Mouse (Mus musculus) intestine, postnatal 0 days (tissue): Measurements from ENCODE around the gene Hddc2. TPM values are rescaled to one million over a fixed set of nuclear protein-coding genes. Genes with fewer than 3 reads are reported as not detected.

Experiments used
- ATAC-seq: fragments of 200-750 bp; cut with Nextera tagmentation; 2 replicates; pipeline ENCODE4 v1.8.0; 2017; ENCODE audit warnings: mild to moderate bottlenecking, moderate TSS enrichment, moderate library complexity
- H3K27ac ChIP-seq: fragments of 300-500 bp; sonication (generic); 2 replicates; pipeline ENCODE4 v1.5.1; 2014; ENCODE audit warnings: mild to moderate bottlenecking, low read depth, low read length, moderate library complexity
- H3K27me3 ChIP-seq: fragments of 300-500 bp; sonication (generic); replicated peaks from 2 replicates; pipeline ENCODE4 v1.6.1; 2014; ENCODE audit warnings: low read length, mixed read lengths; ENCODE audit not compliant: control insufficient read depth, insufficient read depth
- H3K36me3 ChIP-seq: fragments of 300-500 bp; sonication (generic); 2 replicates; pipeline ENCODE4 v1.6.1; 2014; ENCODE audit warnings: mild to moderate bottlenecking, moderate library complexity; ENCODE audit not compliant: control insufficient read depth, insufficient read depth
- H3K4me1 ChIP-seq: fragments of 300-500 bp; sonication (generic); replicated peaks from 2 replicates; pipeline ENCODE4 v1.6.1; 2014; ENCODE audit warnings: antibody characterized with exemption, low read length, mixed read lengths; ENCODE audit not compliant: control insufficient read depth, insufficient read depth
- H3K4me2 ChIP-seq: fragments of 300-500 bp; sonication (generic); replicated peaks from 2 replicates; pipeline ENCODE4 v1.6.1; 2014; ENCODE audit warnings: low read depth, mild to moderate bottlenecking, moderate library complexity
- H3K4me3 ChIP-seq: fragments of 300-500 bp; sonication (generic); 2 replicates; pipeline ENCODE4 v1.5.1; 2014; ENCODE audit warnings: low read depth, low read length
- H3K9ac ChIP-seq: fragments of 300-500 bp; sonication (generic); 2 replicates; pipeline ENCODE4 v1.6.1; 2014; ENCODE audit warnings: mild to moderate bottlenecking, low read depth, low read length
- H3K9me3 ChIP-seq: fragments of 300-500 bp; sonication (generic); 2 replicates; pipeline ENCODE4 v1.6.1; 2016; ENCODE audit warnings: mixed run types; ENCODE audit not compliant: control insufficient read depth
- CTCF ChIP-seq: sonication (generic); IDR thresholded peaks from 2 replicates; pipeline ENCODE4 v1.5.1; 2016; ENCODE audit warnings: low read depth, mild to moderate bottlenecking, control low read depth, antibody characterized with exemption, moderate library complexity
- WGBS: fragments of 180-500 bp; shearing (Covaris S2); extraction: QIAGEN DNeasy Blood & Tissue Kit; methylation state at CpG from one replicate; pipeline ENCODE4 v1.1.7; 2014; 5-methylcytosine and 5-hydroxymethylcytosine counted together
- polyA plus RNA-seq: library from polyadenylated mRNA; unstranded; fragments of >200 nt; fragmentation: Nextera tagmentation; extraction: Ambion mirVana; gene quantifications from 2 replicates; pipeline ENCODE4 v1.2.1, GENCODE M21; 2015

Hddc2 gene
- polyA plus RNA-seq, 1 experiment from 2014 or later: 32.4 TPM

DNA sequence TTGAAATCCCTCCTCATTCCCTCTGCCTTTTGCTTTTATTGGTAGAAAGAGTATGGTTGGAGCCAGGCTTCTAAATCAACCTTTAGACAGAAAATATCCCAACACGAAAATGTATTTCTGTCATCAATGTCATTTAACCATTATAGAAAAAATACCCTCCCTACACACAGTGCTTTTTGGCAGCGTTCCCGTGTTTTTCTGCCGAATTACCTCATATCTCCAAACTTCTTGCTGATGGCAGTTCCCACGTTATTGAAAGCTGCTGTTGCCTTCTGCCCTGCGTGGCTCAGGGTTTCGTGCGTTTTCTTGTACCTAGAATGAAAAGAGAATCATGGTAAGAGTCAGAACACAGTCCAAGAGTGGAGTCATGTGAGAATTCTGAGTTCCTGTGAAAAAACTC, 33.2 kb downstream of the Hddc2 start:
- WGBS: 80% methylated on average over 8 of the region's 8 CpGs
- no peaks in the 10 kb centered on the region for H3K9me3 ChIP-seq
- H3K27me3 ChIP-seq: no peaks in the 10 kb centered on the region
- H3K4me1 ChIP-seq: no peaks in the 10 kb centered on the region
- no peak overlapping the region for H3K4me2 ChIP-seq
- no peaks in the 10 kb centered on the region for H3K36me3 ChIP-seq
- H3K4me3 ChIP-seq: no peak overlapping the region
- H3K27ac ChIP-seq: no peak overlapping the region
- H3K9ac ChIP-seq: no peak overlapping the region
- ATAC-seq: no peak
- TF ChIP-seq CTCF: no peak

DNA sequence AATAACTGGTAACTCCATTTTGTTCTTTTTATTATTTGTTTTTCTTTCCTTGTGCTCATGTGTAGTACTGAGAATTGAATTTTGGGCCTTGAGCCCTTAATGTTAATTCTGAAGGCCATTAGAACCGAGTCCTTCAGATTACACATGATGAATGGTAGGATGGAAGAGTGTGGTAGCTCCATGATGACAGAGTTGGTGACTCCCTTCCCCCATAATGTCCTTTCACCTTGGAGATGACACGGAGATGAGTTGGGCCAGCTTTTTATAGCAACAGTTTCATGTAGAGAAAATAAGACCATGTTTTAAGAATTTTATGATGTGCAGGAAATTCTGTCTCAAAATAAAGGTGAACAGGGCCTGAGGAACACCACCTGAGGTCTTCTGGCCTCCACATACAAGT, 37.9 kb downstream of the Hddc2 start:
- Histone ChIP-seq H3K4me2 (no peak overlapping the region), H3K36me3 (no peaks in the 10 kb centered on the region), H3K9me3 (no peaks in the 10 kb centered on the region), H3K4me1 (no peaks in the 10 kb centered on the region), H3K4me3 (no peak overlapping the region), H3K27me3 (no peaks in the 10 kb centered on the region), H3K9ac (no peak overlapping the region), H3K27ac (no peak overlapping the region)
- TF ChIP-seq CTCF: no peak
- no peak for ATAC-seq
- 83% methylated on average over 2 of the region's 2 CpGs for WGBS

DNA sequence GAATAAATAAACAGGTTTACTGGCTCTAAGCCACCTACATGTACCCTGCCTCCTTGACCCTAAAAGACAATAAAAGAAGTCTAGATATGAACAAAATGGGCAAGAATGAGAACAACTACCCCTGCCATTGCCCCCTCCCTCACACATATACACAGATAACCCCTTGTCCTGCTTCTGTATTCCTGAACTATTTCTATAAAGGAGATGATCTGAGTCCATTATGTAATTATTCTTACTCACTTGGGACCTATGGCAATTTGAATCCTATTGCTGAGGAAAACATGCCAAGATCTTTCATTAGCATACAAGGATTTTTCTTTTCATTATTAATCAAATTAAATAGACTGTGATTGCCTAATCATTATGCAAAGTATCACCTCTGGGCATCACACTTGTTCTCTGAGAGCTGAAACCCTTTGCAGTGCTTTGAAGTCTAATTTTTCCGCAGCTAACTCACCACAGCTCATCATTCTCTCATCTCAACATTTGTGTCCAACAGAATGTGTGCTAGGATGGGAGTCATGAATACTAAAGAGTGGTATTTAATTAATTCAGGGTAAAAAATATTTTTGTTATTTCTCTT, 39.8 kb downstream of the Hddc2 start:
- H3K4me2 ChIP-seq: no peak overlapping the region
- no peak for TF ChIP-seq CTCF
- H3K36me3 ChIP-seq: no peaks in the 10 kb centered on the region
- H3K27ac ChIP-seq: no peak overlapping the region
- no peaks in the 10 kb centered on the region for H3K9me3 ChIP-seq
- 85% methylated on average over 1 of the region's 1 CpGs for WGBS
- no peaks in the 10 kb centered on the region for H3K27me3 ChIP-seq
- no peak for ATAC-seq
- no peak overlapping the region for H3K9ac ChIP-seq
- H3K4me3 ChIP-seq: no peak overlapping the region
- H3K4me1 ChIP-seq: no peaks in the 10 kb centered on the region

DNA sequence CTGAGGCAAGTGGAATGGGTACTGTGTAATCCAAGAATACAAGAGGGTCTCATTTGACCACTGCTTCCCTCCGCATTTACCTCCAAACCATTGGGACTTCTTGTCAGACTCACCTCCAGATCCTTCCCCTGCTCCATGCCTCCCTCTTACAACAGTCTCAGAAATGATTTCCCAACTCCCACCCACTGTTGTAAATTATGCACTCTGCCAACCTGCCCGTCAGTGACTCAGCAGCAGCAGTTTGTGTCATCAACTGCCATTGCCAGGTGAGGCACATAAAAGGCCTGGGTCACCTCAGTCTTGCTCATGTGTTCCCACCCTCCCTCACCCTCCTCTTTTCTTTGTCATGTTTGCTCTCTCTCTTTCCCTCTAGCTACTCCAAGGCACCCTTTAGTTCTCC, 41.0 kb downstream of the Hddc2 start:
- H3K4me3 ChIP-seq: no peak overlapping the region
- no peaks in the 10 kb centered on the region for H3K27me3 ChIP-seq
- no peak overlapping the region for H3K4me2 ChIP-seq
- no peak overlapping the region for H3K9ac ChIP-seq
- TF ChIP-seq CTCF: no peak
- H3K9me3 ChIP-seq: no peaks in the 10 kb centered on the region
- no peaks in the 10 kb centered on the region for H3K36me3 ChIP-seq
- 65% methylated on average over 2 of the region's 2 CpGs for WGBS
- H3K27ac ChIP-seq: no peak overlapping the region
- ATAC-seq: 0 out of 2 replicates have a peak, but pooled peaks have one; percentile 8
- no peaks in the 10 kb centered on the region for H3K4me1 ChIP-seq

DNA sequence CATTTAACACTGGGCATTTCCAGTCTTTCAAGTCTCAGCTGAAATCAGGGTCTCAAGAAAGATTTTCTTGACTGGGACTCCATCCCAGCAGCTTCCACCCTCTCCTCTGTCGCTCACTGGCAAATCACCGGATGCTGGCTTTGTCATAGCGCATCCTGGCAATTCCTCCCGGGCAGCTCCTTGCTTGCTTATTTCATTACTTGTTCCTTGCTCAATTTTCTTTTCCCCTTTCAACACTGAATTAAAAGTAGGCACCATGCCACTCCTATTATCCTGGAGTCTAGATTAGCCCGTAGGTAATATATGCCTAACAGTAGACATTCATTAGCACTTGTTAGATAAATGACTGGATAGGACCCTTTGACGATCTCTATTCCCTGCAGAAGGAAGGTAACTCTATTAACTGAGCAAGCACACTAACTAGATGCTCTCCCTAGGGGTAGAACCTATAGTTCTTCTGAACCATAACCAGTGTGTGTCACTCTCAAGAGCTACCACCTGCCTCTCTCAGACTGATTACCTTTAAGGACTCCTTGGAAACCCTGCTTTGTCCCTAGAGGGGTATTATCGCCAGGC, 41.8 kb downstream of the Hddc2 start:
- no peak overlapping the region for H3K4me2 ChIP-seq
- H3K4me3 ChIP-seq: no peak overlapping the region
- no peaks in the 10 kb centered on the region for H3K4me1 ChIP-seq
- no peaks in the 10 kb centered on the region for H3K9me3 ChIP-seq
- H3K9ac ChIP-seq: no peak overlapping the region
- H3K36me3 ChIP-seq: no peaks in the 10 kb centered on the region
- H3K27ac ChIP-seq: no peak overlapping the region
- no peak for ATAC-seq
- WGBS: 73% methylated on average over 7 of the region's 7 CpGs
- TF ChIP-seq CTCF: no peak
- no peaks in the 10 kb centered on the region for H3K27me3 ChIP-seq

DNA sequence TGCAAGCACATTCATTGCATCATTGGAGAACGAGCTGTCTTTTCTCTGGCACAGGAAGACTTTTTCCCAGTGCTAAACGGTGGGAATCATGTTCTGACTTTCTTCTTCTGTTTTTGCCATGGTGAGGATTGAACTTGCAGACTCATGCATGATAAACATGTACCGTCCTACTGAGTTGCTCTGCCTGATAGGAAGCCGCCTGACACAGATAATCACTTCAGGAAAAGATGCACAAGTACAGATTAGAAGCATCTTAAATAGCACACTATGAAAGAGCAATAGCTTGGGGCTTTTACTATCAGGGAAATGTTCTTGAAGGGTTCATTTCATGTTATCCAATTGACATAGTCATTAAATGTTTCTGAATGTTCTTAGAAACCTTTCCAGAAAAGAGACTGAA, 46.6 kb downstream of the Hddc2 start:
- no peak overlapping the region for H3K4me3 ChIP-seq
- H3K9ac ChIP-seq: no peak overlapping the region
- H3K27ac ChIP-seq: no peak overlapping the region
- no peaks in the 10 kb centered on the region for H3K27me3 ChIP-seq
- no peaks in the 10 kb centered on the region for H3K36me3 ChIP-seq
- no peaks in the 10 kb centered on the region for H3K9me3 ChIP-seq
- no peak for TF ChIP-seq CTCF
- H3K4me2 ChIP-seq: no peak overlapping the region
- no peak for ATAC-seq
- H3K4me1 ChIP-seq: no peaks in the 10 kb centered on the region
- 84% methylated on average over 4 of the region's 4 CpGs for WGBS
